ENCODE assay signal across 8 mouse cellular contexts in the genomic region with DNA sequence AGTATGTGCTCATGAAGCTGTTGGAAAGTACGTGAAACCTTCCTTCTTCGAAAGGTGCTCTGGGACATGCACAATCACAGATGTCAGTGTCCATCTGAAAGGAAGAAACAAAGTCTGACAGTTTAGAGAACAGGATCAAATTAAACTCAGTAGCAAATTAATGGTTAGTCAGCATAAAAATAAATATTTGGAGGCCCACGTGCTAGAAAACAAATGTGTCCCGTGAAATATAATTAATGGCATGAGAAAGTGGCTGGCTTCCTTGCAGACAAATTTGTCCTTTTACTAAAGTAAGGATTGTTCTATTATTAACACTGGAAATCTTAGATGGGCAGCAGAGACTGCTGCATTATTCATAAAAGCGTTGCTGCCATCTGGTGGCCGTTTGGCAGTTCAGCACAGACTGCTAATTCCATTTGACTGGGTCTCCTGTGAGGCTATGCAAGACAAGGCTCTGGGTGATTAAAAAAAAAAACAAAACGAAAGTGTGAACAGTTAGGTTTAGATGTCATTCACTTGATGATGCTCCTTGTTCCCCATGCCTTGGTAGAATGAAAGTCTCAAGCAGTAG.
DNase-seq lines count a peak whose midpoint lies in the region; ATAC-seq lines count a peak whose summit lies in the region.

No protein-coding gene starts in this region.

- 21% methylated on average over 7 of the region's 7 CpGs for WGBS in heart, embryonic 16.5 days
- 23% methylated on average over 7 of the region's 7 CpGs for WGBS in liver, embryonic 13.5 days (ENCODE audit: insufficient replicate concordance)
- 24% methylated on average over 7 of the region's 7 CpGs for WGBS in neural tube, embryonic 13.5 days

- no peaks in the 10 kb centered on the region for H3K27me3 ChIP-seq in heart, embryonic 16.5 days (ENCODE audit: control insufficient read depth, insufficient read depth, low read length)
- H3K27me3 ChIP-seq in liver, embryonic 13.5 days, result no peaks in the 10 kb centered on the region
- no peaks in the 10 kb centered on the region for H3K27me3 ChIP-seq in neural tube, embryonic 13.5 days

- H3K27ac ChIP-seq in heart, embryonic 16.5 days (ENCODE audit: low read length), result no peak overlapping the region
- no peak overlapping the region for H3K27ac ChIP-seq in liver, embryonic 13.5 days
- H3K27ac ChIP-seq in neural tube, embryonic 13.5 days (replicated peaks), result no peak overlapping the region

- H3K4me1 ChIP-seq in heart, embryonic 16.5 days (ENCODE audit: control insufficient read depth, insufficient read depth, low read length), result no peaks in the 10 kb centered on the region
- H3K4me1 ChIP-seq in liver, embryonic 13.5 days (replicated peaks), result no peaks in the 10 kb centered on the region
- no peaks in the 10 kb centered on the region for H3K4me1 ChIP-seq in neural tube, embryonic 13.5 days (replicated peaks)

- no peaks in the 10 kb centered on the region for H3K36me3 ChIP-seq in heart, embryonic 16.5 days (ENCODE audit: control insufficient read depth, insufficient read depth)
- H3K36me3 ChIP-seq in liver, embryonic 13.5 days, result no peaks in the 10 kb centered on the region
- H3K36me3 ChIP-seq in neural tube, embryonic 13.5 days, result no peaks in the 10 kb centered on the region

- ATAC-seq in heart, embryonic 16.5 days (replicated peaks; ENCODE audit: extremely low read depth, insufficient read depth, low FRiP score), result 0 out of 2 replicates have a peak, but pooled peaks have one; percentile 52
- ATAC-seq in liver, embryonic 13.5 days (ENCODE audit: low read depth), result no peak
- peak; percentile 77; the same call in 1 of the 2 replicates for ATAC-seq in neural tube, embryonic 13.5 days (ENCODE audit: low read depth)

- no peak overlapping the region for H3K4me2 ChIP-seq in heart, embryonic 16.5 days (ENCODE audit: low read depth, low read length)
- no peak overlapping the region for H3K4me2 ChIP-seq in liver, embryonic 13.5 days
- H3K4me2 ChIP-seq in neural tube, embryonic 13.5 days, result no peak overlapping the region

- H3K4me3 ChIP-seq in heart, embryonic 16.5 days (ENCODE audit: low read length), result no peak overlapping the region
- no peak overlapping the region for H3K4me3 ChIP-seq in liver, embryonic 13.5 days (replicated peaks)
- no peak overlapping the region for H3K4me3 ChIP-seq in neural tube, embryonic 13.5 days

- peak; percentile 86 for DNase-seq in CD4-positive, CD25-positive, alpha-beta regulatory T cell, adult 2 months (ENCODE audit: low read depth, low spot score)
- DNase-seq in brain, adult 2 months (ENCODE audit: low read depth, low spot score), result peak; percentile 92
- peak; percentile 31 for DNase-seq in fibroblast of lung, adult 2 months (ENCODE audit: low read depth)
- DNase-seq in kidney, postnatal 10 days, result peak; percentile 88
- DNase-seq in liver, embryonic 13.5 days, result peak; percentile 26
- peak; percentile 76 for DNase-seq in telencephalon, adult 2 months (ENCODE audit: low read depth, low spot score)

- H3K9me3 ChIP-seq in heart, embryonic 16.5 days (replicated peaks; ENCODE audit: control insufficient read depth, low read length), result no peaks in the 10 kb centered on the region
- no peaks in the 10 kb centered on the region for H3K9me3 ChIP-seq in liver, embryonic 13.5 days (replicated peaks)
- H3K9me3 ChIP-seq in neural tube, embryonic 13.5 days, result no peaks in the 10 kb centered on the region

- H3K9ac ChIP-seq in heart, embryonic 16.5 days (ENCODE audit: low read length), result no peak overlapping the region
- no peak overlapping the region for H3K9ac ChIP-seq in liver, embryonic 13.5 days
- no peak overlapping the region for H3K9ac ChIP-seq in neural tube, embryonic 13.5 days

Comparison
In these comparisons a context has a peak if more than half of its experiments do, and no peak if none do; other contexts are left out.
1. DNase-seq: peak in every context shown above with its lines; median percentile 92 in brain, adult 2 months; 88 in kidney, postnatal 10 days; 86 in CD4-positive, CD25-positive, alpha-beta regulatory T cell, adult 2 months; 76 in telencephalon, adult 2 months; 31 in fibroblast of lung, adult 2 months; 26 in liver, embryonic 13.5 days.